Mouse (Mus musculus): ENCODE data around the gene Zcchc14. TPM values are rescaled to one million over a fixed set of nuclear protein-coding genes. Genes with fewer than 3 reads are reported as not detected.
"Not testable (repeated sequence)": the region's sequence is repeated elsewhere in the genome, so short reads cannot be mapped to it uniquely, and the experiment has no call there.

The Zcchc14 gene
- 41.0 and 46.2 TPM in 2 replicates for total RNA-seq (2021)
- long read RNA-seq, experiment 1, full-length matches to known transcripts = 1 of 15 reads
- long read RNA-seq, experiment 1, partial matches to known transcripts = 7 of 15 reads
- long read RNA-seq, experiment 1, other reads (novel, unspliced or antisense) = 7 of 15 reads
- long read RNA-seq, experiment 2, full-length matches to known transcripts = 2 of 20 reads
- long read RNA-seq, experiment 2, partial matches to known transcripts = 9 of 20 reads
- long read RNA-seq, experiment 2, other reads (novel, unspliced or antisense) = 9 of 20 reads

DNA sequence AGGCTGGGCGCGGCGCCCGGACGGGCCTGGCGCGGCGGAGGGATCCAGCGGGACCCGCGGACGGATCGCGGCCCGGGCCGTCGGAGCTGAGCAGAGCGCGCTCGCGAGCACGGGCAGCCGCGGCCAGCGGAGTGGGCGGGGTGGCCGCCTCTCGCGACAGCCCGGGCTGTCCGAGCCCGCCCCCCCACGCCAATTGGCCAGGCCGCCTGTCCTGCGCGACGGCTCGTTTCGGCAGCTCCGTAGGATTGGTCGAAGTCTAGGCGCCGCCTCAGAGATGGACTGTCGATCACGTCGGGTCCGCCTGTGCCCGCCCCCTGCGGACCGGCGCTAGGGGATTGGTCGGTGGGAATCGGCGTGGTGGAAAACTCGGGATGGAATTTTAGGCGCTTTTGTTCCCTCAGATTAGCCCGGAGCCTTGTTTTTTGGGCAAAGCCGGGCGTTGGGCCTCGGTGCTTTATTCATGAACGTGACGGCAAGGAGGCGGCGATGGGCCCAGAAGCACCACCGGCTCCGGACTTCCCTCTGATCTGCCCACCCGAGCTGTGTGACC, at the start of gene Zcchc14:
TSS of gene Zcchc14 (minus strand) at position 128 of the 550 bp plus-strand sequence.
- peak; percentile 99 for DNase-seq

DNA sequence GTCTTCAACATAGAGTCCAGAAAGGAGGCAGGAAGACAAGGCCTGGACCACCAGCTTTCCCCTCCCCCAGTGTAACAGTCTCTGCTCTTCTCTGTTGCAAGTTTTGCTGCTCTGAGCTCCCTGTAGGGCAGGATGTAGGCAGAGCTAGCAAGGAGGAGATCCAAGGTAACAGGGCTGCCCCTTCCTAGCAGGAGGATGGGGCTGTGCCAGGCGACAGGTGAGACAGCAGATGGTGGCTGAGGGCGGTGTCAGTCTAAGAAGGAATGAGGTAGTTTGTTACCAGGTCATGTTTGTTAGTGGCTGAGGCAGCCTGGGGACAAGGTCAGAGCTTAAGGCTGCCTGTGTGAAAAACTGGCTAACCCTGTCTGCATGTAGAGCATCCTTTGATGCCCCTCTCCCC, 47.2 kb upstream of the Zcchc14 start:
- DNase-seq = no peak

DNA sequence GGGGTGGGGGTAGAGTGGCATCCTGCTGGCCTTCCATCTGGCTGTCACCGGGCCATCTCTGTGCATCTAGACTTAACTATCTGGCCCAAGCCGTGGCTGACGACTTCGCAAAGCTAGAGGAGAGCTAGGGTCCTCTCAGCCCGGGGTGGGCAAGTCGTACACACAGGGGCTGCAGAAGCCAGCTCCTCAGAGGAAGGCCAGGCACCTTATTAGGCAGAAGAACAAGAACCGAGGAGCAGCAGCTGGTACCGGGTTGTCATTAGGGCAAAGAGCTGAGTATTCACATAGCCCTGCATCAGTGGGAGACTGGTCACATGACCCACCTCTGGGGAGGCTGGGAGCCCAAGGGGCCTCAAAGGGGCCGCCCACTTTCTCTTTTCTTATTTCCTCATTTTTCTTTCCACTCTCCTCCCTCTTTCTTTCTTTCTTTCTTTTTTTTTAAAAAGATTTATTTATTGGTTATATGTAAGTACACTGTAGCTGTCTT, 46.0 kb upstream of the Zcchc14 start:
- no peak for DNase-seq

DNA sequence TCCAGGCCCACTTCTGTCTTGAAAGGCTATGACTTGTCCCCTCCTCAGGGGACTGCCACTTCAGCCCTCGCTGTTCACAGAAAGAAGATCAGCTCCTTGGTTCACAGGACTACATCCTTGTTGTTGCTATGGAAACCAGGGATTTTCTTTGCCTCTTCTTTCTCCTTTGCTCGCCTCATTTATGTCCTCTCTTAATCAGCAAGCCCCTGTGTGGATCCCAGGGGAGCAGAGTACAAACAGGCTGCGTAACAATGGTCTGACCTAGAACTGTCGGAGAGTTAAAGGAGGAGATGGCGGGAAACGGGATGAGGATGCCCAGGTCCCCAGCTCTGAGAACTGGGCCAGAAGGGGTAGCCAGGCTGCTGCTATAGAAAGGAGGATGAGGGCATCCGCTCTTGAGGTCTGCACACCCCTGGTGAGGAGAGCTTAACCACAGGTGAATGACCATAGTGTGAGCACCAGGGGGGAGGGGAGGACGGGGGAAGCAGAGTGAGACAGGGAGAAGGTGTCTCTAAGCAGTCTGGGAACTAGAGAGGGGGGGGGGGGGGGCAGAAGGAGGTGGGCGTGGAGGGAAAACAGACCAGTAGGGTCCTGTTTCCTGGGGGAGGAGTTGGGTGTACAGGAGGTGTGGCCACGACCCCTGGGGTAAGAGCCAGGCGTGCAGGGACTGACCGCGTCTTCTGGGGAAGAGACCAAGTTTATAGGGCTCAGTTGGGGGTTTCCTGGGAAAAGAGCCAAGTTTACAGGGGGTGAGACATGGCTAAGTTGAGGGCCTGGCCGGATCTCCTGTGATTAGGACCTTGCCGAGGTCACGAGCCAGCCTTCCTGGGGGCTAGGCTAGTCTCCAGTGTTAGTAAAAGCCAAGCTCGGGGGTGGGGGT, 45.3 kb upstream of the Zcchc14 start:
- DNase-seq = no peak

DNA sequence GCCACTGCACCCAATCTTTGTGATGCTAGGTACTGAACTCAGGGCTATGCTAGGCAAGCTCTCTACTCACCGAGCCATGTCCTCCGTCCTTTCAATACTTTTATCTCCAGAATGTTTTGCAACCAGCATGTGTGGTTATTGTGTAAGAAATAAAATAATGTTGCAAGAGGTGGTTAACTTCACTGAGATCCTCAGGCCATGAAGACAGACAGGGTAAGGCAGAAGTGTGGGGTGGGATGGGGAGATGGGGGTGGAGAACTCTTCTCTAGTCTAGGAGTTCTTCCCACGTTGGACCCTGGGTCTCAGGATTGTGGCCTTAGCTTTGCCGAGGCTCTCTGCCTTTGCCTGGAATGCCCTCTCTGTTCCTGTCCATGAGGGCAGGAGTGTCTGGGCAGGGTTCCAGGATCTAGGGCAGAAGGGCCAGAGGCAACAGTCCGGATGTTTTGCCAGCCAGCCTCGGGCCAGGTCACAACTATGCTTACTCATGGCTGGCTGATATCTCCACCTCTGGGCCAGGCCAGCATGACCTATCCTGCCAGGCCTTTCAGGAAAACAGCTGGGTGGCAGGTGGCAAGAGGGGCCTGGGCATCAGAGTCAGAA, 43.0 kb upstream of the Zcchc14 start:
- DNase-seq = peak; percentile 89

DNA sequence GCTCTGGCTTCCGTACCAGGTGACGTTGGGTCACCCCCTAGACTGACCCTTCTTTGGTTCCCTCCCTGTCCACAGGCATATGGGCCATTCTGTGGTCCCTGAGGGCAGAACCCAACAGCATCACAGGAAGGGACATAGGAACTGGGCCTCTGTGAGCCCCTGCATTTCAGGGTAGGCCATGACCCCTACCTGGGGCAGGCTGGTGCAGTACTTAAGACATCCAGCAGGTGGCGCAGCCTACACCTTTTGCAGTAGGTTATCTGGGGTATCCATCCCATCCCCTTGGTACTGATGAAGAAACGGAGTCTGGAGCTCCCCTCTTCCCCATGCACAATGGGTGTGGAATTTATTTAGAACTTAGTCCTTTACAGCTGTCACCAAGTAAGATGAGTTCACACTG, 41.8 kb upstream of the Zcchc14 start:
- DNase-seq = peak; percentile 62

DNA sequence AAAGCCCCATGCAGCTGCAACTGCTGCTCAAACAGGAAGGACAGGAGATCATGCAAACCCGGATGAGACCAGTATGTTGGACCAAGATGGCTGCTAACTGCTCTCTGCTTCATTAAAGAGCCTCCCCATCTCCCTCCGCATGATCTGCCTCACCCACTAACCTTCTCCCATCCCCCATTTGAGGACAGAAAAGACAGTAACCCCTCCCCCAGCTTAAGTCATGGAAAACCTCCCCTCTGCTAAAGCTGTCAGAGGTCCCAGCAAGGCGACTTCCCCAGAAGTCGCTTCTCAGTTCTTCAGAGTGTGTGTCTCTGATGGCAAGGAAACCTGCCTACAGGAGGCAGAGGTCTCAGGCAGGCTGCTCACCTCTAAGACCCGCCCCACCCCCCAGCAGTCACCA, 35.8 kb upstream of the Zcchc14 start:
- DNase-seq = no peak

DNA sequence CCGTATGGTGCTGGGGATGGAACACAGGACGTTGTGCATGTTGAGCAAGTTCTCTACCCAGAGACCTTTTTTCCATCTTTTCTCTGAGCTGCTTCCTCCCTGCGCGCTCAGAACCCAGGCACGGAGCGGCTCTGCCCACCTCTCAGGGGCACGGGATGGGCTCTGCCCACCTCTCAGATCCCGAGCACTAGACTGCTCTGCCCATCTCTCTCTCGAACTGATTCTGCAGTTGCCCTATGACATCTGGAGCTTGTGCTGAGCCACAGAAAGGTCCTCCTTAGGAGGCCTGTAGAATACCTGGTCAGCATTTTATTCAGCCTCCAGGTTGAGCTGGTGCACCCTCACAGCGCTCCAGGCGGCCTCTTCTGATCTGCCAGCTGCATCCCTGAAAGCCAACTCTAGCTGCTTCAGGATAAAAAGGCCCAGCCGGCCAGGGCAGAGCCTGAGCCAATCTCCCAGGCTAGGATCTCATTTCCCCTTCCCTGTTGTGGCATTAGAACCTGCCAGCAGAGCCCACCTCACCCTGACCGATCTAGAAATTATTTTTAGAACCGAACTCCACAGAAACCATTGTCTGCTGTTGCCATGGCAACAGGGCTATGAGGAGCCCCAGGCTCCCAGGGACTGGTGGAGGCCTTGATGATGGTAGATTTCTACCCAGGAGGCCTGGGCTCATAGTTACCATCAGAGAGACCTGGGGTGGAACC, 34.9 kb upstream of the Zcchc14 start:
- peak; percentile 27 for DNase-seq

DNA sequence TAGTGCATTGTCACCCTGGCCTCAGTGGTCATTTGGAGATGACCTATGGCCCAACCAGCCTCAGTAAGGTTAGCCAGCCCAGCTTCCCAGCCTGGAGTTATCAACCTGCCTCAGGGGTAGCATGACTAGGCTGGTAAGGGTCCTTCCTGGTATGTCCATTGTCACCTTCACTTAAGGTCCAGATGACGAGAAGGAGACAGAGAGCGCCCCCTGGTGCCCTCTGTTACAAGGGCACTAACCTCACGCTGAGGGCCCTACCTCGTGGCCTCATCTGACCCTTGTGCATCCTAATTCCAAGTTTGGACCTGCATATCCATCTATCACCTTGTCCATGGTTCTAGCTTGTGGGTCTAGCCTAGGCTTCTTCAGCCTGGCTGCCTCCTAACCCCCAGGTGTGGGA, 32.7 kb upstream of the Zcchc14 start:
- peak; percentile 77 for DNase-seq

DNA sequence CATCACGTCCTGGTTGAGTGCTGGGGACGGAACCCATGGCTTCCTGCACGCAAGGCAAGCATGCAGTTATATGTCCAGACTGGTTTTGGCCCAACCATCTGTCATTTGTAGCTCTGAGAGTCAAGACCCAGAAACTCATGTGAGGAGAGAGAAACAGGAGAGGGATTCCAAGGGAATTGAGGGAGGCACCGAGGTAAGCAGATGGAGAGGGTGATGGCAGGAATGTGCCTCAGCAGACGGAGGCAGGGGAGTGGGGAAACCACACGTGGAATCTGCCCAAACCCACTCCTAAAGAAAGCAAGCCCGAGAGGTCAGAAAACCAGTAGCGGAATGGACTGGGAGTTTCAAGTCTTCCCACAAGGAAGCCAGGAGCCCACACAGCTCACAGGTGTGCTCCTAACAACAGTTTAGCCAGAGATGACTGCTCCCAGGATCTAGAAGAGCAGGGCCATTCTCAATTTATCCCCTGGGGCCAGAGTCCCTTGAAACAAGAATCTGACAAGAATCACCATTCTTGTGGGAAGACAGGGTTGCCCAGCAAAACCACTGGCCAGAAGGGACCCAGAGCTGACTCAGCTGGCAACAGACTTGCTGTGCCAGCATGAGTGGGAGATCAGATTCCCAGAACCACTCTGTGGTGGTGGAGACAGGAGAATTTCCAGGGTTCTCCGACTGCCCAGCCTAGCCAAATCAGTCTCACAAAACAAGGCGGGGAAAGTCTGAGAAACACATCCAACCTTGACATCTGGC, 30.6 kb upstream of the Zcchc14 start:
- no peak for DNase-seq

DNA sequence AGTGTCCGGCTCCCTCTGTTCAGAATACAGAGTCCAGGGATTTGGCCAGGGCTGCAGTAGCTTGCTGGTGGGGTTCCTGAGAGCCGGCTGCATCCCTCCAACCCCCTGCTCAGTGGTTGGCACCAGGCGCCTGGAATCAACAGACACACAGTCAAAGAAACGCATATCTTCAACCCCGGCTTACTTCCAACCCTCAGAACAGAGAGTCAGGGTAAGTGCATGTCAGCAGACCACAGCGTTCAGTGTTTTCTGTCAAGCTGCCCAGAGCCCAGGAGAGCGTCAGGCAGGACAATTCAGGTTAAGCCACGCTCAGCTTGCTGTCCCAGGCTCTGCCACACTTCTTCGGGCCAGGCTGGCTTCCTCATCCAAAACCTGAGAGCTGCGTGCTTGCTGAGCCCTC, 28.8 kb upstream of the Zcchc14 start:
- DNase-seq = no peak

DNA sequence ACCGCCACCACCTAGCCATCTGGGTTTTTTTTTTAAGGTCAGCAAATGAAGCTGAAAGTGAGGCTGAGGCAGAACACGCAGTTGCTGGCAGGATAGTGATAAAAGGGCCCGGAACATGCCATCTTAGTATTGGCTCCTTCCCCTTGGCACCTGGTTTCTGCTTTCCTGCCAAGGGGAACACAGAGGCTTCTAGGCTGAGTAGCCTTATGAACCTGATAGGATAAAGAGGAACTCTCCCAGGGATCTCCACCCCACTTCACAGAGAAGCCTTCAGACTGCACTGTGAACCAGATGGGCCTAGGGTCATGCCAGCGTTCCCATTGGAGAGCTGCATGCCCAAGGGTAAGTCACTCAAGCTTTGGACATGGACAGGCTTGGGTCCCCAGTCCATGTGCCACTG, 28.2 kb upstream of the Zcchc14 start:
- DNase-seq = peak; percentile 40

DNA sequence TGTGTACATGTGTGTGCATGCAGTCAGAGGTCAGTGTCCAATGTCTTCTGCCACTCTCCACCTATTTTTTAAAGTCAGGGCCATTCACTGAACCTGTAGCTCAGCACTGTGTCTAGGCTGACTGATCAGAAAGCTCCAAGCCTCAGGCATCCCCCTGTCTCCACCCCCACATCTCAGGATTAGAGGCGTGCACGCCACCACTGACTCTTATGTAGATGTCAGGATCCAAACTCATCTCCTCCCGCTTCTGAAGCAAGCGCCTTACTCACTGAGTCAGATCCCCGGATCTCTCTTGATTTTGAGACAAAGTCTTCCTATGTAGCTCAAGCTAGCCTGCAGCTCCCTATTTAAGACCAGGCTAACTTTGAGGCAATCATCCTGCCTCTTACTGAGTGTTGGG, 26.0 kb upstream of the Zcchc14 start:
- DNase-seq = no peak

DNA sequence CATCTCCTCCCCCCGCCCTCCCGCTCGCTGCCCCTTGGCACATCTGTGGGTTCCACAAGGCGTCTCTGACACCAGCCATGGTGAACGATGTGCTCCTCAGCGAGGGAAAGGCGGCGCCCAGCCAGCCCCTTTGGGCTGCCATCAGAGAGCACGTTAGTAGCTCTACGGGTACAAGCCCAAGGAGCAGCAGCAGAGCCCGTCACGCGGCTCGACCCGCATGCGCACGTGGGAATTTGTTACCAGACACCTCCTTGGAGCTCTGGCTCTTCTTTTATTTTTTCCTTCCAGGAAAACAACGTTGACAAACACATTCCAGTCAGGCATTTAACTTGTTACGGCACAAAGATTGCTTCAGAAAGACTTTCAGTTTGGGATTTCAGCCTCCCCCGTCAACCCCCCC, 23.0 kb upstream of the Zcchc14 start:
- peak; percentile 56 for DNase-seq

DNA sequence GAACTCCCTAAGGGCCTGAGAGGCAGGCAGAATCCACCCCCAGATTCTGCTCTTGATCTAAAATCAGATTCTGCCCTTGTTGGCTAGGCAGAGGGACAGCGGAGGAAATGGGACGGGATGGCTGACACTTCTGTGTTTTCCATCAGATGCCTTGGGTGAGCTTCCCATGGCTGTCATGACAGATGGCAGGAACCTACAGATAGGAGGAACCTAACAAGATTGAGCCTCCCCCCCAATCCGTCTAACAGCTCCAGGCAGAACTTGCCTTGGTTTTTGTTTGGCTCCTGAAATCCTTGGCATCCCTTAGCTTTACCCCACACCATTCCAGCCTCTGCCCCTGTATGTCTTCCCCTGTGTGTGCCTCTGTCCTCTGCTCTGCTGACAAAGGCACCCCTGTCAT, 22.5 kb upstream of the Zcchc14 start:
- no peak for DNase-seq

DNA sequence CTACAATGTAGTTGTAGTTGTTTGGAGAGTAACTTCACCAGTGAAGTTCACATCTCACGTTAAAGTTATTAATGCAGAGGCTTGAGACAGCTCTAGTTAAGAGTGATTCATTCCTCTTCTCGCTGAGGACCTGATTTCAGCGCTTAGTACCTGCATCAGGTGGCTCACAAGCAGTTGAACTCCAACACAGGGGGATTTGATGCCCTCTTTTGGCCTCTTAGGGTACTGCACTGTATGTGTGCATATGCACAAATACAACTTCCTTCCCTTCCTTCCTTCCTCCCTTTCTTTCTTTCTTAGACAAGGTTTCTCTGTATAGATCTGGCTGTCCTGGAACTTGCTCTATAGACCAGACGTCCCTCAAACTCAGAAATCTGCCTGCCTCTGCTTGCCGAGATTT, 21.8 kb upstream of the Zcchc14 start:
- DNase-seq = no peak

DNA sequence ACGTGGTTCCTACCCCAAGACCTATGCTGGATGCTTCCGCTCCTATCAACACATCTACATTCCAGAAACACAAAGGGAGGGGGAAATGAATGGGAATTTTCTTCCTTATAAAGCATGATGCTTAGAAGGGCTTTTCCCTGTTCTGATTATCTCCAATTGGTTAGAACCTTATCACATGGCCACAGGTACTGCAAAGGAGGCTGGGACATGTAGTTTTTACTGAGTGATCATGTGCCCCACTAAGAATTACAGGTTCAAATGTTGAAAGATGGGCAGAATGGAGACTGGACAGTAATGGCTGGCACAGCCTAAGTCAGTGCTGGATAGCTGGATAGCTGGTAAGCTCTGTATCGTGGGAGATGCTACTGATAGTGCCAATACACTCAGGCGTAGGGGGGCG, 21.2 kb upstream of the Zcchc14 start:
- DNase-seq = no peak

DNA sequence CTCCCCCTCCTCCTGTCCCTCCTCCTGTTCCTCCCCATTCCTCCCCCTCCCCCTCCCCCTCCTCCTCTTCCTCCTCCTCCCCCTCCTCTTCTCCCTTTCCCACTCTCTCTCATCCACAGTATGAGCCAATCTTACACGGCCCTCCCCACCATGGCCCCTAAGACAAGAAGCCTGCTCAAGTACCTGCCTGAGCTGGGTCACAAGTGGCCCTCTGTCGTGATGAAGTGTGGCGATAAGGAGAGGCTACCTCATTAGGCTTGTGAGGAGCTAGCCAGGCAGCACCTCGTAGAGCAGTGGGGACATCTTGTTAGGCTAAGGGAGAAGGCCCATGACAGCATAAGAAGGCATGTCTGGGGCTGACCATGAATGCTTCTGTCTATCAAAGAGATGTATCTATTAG, 20.5 kb upstream of the Zcchc14 start:
- DNase-seq = no peak

DNA sequence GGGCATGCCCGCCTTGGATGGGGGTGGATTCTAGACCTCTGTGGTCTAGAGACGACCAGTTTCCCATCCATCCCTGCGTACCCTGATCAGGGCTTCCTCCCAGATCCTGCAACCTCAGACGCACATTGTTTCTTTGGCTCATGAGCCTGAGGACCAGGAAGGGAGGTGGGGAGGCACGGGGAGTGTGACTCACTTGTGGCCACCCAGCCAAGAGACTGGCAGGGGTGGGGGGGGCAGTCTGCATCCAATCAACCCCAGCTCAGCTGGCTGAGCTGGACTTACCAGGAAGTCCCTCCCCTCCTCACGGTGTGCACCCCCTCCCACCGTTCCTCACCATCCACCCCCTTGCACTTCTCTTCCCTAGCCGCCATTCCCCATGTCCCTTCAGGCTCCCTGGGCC, 16.5 kb upstream of the Zcchc14 start:
- DNase-seq = peak; percentile 62

DNA sequence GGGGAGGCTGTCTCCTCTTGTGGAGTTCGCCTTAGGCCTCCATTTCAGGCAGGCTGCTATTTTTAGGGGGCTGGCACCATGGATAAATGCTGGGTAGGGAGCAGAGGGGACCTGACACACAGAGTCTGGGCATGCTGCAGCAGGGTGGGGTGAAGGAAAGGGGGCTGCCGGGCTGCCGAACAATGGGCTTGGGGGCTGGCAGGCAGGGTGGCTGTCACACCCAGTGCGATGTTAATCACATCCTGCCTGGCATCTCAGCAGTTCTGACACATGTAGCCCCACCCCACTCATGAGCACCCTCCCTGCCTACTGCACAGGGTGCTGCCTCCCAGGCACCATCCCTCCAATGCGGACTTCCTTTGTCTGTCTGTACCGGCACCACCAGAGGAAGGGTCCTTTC, 15.9 kb upstream of the Zcchc14 start:
- peak; percentile 36 for DNase-seq

DNA sequence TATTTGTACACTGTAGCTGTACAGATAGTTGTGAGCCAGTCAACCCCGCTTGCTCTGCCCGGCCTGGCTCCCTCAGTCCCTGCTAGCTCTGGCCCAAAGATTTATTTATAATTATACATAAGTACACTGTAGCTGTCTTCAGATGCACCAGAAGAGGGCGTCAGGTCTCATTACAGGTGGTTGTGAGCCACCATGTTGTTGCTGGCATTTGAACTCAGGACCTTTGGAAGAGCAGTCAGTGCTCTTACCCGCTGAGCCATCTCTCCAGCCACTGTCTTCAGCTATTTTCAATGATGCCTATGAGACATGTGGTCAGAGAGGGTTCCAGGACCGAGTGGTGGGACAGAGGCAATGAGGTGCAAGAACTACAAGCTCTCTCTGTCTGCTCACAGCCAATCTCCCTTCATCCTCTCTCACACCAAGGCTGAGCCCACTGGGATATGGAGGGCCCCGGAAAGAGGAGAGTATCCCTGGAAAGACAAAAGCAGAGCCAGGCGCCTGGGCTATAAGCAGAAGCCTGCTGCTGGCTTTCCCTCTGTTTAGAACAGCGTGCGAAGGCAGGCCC, 15.3 kb upstream of the Zcchc14 start:
- DNase-seq = not testable (repeated sequence)
